Mouse (Mus musculus): ENCODE data around the gene Zfp609.
"Not testable (repeated sequence)": the region's sequence is repeated elsewhere in the genome, so short reads cannot be mapped to it uniquely, and the experiment has no call there.

The Zfp609 gene

DNA sequence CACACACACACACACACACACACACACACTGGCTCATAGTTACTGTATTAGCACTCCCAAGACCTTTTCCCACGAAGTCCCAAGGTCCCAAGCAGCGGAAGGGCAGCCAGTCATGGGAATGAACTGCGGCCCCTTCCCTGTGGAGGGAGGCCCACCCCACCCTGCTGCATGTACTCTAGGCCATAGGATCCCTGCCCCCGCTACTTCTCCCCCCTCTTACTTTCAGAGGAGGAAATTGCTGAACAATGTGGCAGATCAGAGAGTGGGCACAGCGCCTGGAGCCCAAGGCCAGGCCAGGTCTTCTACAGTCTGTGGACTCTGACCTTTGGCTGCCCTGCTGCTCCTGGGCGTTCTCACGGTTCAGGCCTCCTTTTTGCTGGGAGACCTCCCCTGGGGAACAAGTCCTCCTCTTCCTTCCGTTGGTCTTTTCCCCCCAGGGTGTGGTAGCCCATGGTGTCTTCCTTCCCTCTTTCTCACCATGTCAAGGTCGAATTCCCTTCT is 155.9 kb downstream of the Zfp609 start:
- peak; percentile 53 for DNase-seq (ENCODE audit: low spot score)

DNA sequence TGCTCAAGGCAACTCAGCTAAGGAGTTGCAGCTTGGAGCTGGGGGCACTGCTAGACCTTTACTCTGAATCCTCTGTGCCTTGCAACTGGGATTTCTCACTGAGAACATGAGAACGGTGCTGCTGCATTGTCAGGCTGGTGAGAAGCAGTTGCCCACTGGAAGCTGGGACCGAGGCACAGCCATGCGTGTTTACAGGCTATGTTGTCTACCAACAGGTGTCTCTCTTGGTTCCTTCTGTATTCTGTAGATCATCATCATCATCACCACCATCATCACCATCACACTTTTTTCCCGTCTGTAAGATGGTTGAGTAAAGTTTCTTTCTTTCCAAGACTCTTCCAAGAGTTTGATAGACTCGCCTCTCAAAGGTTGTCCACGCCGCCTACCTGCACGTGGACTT is 159.7 kb downstream of the Zfp609 start, which contains the start of gene Oaz2:
TSS of gene Oaz2 (plus strand) at position 301 of the 400 bp plus-strand sequence.
- no peak for DNase-seq (ENCODE audit: low spot score)

DNA sequence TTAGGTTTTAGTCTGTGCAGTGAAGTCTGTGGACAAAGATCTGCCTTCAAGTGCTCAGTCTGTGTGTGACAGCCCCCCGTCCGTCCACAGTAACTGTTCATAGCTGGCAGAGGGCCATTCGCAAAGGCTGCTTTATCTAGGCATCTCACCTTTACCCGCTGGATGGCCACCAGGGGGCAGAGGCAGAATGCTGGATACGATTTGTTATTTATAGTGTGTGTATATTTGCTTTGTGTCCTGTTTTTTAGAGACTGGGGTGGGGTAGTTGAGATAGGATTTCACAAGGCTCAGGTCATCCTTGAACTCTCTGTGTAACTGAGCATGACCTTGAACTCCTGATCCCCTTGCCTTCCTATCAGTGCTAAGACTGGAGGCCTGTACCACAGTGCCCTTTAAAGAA is 161.3 kb downstream of the Zfp609 start:
- DNase-seq (ENCODE audit: low spot score): peak; percentile 53

DNA sequence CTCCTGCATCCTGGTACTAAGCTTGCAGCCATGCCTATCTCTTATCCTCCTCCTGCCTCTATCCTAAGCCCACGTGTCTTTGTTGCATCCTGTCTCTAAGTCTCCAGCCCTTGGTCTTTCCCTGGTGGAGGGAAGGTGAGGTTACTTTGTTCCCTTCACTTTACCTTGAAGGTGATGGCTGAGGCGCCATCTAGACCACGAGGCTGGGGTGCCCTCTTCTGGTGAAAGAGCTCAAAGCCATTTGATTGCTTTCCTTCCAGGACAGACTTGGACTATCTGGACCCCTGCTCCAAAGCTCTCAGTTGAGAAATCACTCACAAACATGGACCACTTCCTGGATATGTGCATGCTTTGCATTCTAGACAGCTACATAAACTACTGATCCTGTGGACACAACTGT is 163.2 kb downstream of the Zfp609 start:
- peak; percentile 64 for DNase-seq (ENCODE audit: low spot score)

DNA sequence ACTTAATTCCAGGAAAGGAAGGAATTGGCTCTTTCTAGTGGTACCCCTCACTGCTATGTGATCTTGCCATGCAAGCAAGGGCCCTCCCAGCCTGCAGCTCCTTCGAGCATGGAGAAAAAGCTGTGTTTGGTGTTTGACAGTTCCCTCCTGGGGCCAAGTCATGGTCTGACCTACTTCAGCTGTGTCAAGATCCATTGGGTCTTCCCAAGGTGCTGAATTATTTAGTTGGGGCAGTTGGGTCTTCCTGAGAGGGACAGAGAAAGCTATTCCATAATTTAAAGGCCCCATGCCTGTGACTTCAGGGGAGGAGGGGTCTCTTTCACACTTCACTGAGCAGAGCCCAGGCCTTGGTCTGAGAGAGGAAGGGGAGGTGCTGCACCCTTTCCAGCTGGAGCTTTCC is 165.9 kb downstream of the Zfp609 start:
- no peak for DNase-seq (ENCODE audit: low spot score)

DNA sequence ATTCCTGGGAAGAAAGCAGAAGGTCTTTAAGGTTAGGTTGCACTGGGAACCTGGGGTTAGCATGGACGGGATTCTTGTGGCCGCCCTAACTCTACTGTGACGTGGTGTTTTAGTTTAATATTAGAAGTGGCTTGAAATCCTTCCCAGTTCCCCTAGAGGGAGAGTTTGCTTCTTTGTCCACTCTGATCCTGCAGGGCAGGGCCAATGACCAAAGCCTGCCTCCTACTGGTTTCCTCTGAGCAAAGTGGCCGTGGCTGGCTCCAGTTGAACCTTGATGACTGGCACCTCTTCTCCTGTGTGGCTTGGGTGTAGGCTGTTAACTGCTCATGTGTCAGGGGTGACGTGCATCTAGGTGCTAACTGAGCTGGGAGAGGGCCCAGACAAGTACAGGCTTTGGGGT is 166.3 kb downstream of the Zfp609 start:
- no peak for DNase-seq (ENCODE audit: low spot score)

DNA sequence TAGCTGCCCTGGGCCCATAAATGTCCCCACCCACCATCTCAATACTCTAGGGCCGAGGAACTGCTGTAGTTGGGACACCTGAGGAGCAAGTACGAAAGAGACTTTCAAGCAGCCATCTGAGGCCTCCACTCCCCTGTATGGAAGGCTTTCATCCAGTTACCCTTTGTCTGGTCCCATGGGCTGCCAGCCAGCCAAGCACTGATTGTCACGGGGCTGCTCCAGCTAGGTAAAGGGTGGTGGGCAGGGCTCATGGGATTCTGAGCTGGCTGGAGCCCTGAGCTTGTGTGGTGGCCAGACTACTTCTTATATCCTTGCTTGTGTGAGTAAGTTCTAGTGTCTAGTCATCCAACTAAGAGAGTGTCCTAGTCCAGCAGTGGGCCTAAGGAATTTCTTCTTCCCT is 170.1 kb downstream of the Zfp609 start:
- DNase-seq (ENCODE audit: low spot score): no peak

DNA sequence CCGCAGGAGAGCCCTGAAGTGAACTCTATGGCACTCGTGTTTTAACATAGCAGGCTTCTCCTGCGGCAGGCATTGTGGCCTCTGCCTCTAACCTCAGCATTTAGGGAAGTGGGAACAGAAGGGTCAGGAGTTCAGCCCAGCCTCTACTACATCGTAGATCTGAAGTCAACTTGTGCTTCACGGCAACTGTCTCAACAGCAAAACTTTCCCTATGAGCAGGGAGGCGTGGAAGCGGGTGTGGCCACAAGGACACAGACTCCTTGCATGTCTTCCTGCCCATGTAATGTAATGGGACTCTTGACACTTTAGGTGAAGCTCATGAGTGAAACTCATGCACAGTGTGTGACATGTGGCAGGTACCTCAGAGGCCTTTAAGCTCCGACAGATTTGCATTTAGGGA is 171.8 kb downstream of the Zfp609 start:
- no peak for DNase-seq (ENCODE audit: low spot score)

DNA sequence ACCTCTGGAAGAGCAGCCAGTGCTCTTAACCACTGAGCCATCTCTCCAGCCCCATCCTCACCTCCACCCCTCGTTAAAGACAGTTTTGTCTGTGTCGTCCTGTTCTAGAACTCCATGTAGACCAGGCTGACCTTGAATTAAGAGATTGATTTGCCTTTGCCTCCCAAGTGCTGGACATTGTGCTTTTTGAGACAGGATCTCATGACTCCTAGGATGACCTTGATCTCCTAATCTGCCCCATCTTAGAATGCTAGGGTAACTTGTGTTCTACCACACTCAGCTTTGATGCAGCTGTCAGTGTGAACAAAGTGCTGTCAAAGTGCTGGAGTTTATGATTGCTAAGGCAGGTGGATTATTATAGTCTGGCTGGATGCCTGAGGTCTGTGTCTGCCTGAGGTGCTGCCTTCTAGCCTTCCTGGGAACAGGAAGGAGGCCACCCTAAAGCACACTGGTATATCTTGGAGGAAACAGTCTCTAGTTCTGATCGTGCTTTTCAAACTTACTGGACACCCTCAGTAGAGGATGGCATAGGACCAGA is 172.6 kb downstream of the Zfp609 start:
- no peak for DNase-seq (ENCODE audit: low spot score)

DNA sequence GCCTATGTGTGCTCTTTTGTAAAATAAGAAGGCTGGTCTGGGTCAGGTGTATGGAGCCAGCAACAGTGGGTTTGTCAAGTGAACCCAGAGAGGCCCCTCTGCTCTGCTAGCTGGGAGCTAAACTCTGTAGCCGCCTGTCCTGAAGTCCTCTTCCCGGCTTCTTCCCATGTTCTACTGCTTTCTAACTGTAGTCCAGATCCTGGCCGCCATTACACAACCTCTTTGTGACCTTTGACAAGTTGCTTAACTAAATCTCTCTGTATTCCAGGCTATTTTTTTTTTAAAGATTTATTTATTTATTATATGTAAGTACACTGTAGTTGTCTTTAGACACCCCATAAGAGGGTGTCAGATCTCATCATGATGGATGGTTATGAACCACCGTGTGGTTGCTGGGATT is 173.6 kb downstream of the Zfp609 start:
- no peak for DNase-seq (ENCODE audit: low spot score)

DNA sequence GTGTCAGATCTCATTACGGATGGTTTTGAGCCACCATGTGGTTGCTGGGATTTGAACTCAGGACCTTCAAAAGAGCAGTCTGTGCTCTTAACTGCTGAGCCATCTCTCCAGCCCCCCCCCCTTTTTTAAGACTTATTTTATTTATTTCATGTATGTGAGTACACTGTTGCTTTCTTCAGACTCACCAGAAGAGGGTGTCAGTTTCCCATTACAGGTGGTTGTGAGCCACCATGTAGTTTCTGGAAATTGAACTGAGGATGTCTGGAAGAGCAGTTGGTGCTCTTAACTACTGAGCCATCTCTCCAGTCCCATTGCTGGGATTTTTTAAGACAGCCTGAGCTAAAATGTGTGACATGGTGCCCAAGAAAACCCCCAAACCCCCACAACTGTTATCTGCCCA is 175.4 kb downstream of the Zfp609 start:
- DNase-seq (ENCODE audit: low spot score): not testable (repeated sequence)

DNA sequence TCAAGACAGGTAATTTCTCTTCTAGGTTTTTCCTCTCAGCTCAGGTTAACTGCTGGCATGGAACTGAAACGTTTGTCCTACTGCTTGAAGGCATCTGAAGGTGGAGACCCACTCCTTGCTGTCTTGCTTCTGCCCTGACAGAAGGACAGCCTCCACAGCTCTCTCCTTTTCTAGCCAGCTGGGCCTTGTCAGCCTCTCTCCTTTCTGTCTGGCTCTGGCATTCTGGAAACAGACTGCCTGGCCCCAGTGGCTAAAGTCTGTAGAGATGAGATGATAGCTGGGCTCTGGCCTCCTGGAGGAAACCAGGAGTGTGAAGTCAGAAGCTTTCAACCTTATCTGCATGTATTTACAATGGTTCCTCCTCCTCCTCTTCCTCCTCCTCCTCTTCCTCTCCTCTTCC is 177.4 kb downstream of the Zfp609 start:
- DNase-seq (ENCODE audit: low spot score): no peak

DNA sequence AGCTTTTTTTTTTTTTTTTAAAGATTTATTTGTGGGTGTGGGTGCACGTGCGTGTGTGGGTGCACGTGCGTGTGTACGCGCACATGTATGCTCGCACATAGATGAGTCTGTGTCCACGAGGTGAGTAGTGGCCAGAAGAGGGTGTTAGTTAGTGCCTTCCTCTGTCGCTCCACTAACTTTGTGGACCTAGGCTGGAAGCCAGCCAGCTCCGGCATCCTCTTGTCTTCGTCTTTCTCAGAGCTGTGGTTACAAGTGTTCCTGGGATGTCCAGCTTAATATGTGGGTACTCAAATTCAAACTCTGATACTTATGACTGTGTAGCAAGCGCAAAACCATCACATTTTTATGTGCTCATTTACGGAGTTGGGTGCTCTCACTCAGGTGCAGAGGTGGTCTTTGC is 178.6 kb downstream of the Zfp609 start:
- DNase-seq (ENCODE audit: low spot score): no peak

DNA sequence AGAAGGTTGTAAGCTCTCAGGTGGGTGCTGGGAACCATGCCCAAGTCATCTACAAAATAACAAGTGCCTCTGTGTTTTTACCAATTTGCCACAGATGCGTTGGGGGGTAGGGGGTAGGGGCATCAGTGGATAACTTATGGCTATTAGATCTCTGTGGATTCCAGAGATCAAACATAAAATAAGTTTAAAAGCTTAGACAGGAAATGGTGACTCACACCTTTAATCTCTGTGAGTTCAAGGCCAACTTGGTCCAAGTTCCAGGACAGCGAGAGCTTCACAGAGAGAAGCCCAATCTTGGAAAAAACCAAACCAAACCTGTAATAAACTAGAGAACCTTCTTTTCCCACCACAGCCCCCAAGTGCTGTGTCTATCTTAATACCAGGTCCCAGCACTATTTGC is 180.6 kb downstream of the Zfp609 start:
- no peak for DNase-seq (ENCODE audit: low spot score)

DNA sequence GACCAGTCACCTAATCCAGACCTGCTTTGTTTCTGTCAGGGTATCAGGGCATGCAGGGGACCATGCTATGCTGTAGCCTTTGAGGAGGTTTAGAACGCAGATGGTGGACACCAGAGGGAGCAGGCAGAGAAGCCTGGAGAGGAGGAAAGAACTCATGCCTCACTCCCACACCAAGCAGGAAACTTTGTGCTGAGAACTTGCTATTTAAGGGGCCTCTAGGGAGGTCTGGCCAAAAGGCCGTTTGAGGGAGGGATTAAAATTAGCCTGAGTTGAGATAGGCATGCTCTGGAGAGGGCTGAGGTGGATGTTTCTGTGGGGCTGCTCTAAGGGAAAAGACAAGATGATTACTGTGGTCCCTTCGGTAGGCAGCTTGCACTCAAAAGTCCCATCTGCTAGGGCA is 181.4 kb downstream of the Zfp609 start:
- DNase-seq (ENCODE audit: low spot score): no peak

DNA sequence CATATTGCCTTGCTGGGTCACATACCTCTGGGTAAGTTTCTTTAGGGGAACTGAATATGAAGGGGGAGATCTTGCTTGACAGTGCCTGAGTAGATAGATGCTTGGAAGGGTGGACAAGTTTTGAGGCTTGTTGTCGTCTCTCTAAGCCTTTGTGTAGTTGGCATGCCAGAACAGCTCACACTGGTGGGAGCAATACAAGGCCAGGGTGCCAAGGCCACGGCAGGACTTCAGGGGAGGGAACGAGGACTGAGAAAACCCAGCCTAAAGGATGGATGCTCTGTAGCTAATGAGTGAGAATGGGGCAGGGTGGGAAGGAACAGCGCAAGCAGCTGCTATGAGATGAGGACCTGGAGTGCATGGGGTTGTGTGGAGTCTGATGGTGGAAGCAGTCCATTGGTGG is 182.4 kb downstream of the Zfp609 start:
- DNase-seq (ENCODE audit: low spot score): no peak

DNA sequence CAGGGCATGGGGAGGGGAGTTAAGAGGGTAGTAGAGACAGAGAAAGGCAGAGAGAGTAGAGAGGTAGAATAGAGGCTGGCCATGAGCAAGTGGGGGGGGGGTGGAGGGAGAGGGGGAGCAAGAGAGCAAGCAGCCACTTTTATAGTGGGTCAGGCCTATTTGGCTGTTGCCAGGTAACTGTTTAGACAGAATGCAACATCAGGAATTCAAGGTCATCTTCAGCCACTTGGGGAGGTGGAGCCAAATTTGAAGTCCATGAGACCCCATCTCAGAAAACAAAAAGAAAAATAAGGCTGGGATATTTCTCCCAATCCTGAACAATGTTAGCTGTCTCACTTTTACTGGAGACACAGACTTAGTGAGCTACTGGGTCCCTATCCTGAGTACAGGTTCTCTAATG is 184.8 kb downstream of the Zfp609 start:
- DNase-seq (ENCODE audit: low spot score): no peak

Data from yolk sac, embryonic 10.5 days (tissue).